Mouse (Mus musculus) stomach, postnatal 0 days (tissue): ENCODE data around the gene Asb16.

Experiments
- CTCF ChIP-seq: IDR thresholded peaks from 2 replicates; pipeline ENCODE4 v1.5.1; 2016; ENCODE audit warnings: antibody characterized with exemption, low read depth, mild to moderate bottlenecking, moderate library complexity
- EP300 ChIP-seq: optimal IDR thresholded peaks from 2 replicates; pipeline ENCODE3; 2016; ENCODE audit warnings: antibody characterized with exemption

DNA sequence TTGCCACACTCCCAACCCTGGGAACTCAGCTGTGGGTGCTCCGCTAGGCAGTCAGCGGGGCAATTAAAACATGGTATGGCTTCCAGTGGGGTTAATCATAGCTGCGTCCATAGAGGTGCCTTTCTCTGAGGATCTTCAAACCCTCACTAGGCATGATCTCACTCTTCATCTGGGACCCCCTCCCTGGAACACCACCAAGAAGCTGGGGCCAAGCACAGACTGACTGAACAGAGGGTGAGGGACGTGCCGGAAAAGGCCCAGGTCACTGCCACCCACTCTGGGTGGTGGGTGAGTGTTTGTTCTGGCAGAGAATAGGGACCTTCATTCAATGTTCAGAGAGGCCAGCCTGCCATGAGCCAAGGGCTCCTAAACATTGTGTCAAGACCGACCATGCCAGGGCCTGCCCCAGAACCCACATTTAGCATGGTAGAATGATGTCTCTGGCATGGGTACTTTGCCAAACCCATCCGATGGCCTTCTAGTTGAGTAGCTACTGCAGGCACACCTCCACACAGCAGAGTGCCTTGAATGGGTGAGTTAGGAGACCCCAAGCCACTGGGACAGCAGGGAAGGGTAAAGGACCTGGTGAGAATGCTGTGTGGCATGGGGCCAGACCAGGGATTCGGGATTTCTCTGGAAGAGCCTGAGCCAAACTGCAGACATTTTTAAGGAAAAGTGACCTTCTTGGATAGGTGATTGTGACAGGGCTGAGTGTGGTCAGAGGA, 1.8 kb upstream of the Asb16 start:
- TF ChIP-seq CTCF (no peak), EP300 (no peak)
